Mouse (Mus musculus) liver, embryonic 14.5 days (tissue): ENCODE data around the gene Dock4. TPM values are rescaled to one million over a fixed set of nuclear protein-coding genes. Genes with fewer than 3 reads are reported as not detected.

ENCODE experiments used
- ATAC-seq: fragments of 200-750 bp; cut with Nextera tagmentation; 2 replicates; pipeline ENCODE4 v1.8.0; 2017; ENCODE audit warnings: moderate number of reproducible peaks, mild to moderate bottlenecking, moderate library complexity; ENCODE audit not compliant: insufficient read depth
- DNase-seq, 3 experiments: peaks; one replicate each; pipeline ENCODE4 v3.0.0-alpha.2; 2012 to 2013; ENCODE audit warnings: low read depth in 3 of 3, low spot score in 3 of 3
- H3K27ac ChIP-seq: fragments of 300-500 bp; sonication (generic); 2 replicates; pipeline ENCODE4 v1.5.1; 2014; ENCODE audit warnings: moderate library complexity, mild to moderate bottlenecking, control low read depth, inconsistent platforms
- H3K27me3 ChIP-seq: fragments of 300-500 bp; sonication (generic); 2 replicates; pipeline ENCODE4 v1.6.1; 2014; ENCODE audit warnings: mild to moderate bottlenecking, low read length, moderate library complexity; ENCODE audit not compliant: control insufficient read depth, insufficient read depth
- H3K36me3 ChIP-seq: fragments of 300-500 bp; sonication (generic); replicated peaks from 2 replicates; pipeline ENCODE4 v1.6.1; 2014; ENCODE audit warnings: low read depth; ENCODE audit not compliant: control insufficient read depth, insufficient read depth
- H3K4me1 ChIP-seq, 2 experiments: fragments of 200-500 bp in 1 of 2; fragments of 300-500 bp in 1 of 2; sonication (generic) in 1 of 2; replicated peaks; 2 replicates each; pipeline ENCODE4 v1.6.1; 2012 to 2014; ENCODE audit warnings: antibody characterized with exemption in 1 of 2, inconsistent platforms in 1 of 2, low read length in 1 of 2; ENCODE audit not compliant: control insufficient read depth in 2 of 2, insufficient read depth in 2 of 2
- H3K4me2 ChIP-seq: fragments of 300-500 bp; sonication (generic); 2 replicates; pipeline ENCODE4 v1.6.1; 2014; ENCODE audit warnings: low read depth, mild to moderate bottlenecking, control low read depth, moderate library complexity
- H3K4me3 ChIP-seq, 2 experiments: fragments of 200-500 bp in 1 of 2; fragments of 300-500 bp in 1 of 2; sonication (generic) in 1 of 2; 2 replicates each; pipeline ENCODE4 v1.5.1; 2012 to 2014; ENCODE audit warnings: low read depth in 2 of 2, low read length in 2 of 2, mild to moderate bottlenecking in 2 of 2, control low read depth in 1 of 2, inconsistent platforms in 1 of 2, moderate library complexity in 1 of 2; ENCODE audit not compliant: insufficient read depth in 1 of 2
- H3K9ac ChIP-seq: fragments of 300-500 bp; sonication (generic); replicated peaks from 2 replicates; pipeline ENCODE4 v1.6.1; 2014; ENCODE audit warnings: mild to moderate bottlenecking, control low read depth, moderate library complexity
- H3K9me3 ChIP-seq: fragments of 300-500 bp; sonication (generic); 2 replicates; pipeline ENCODE4 v1.6.1; 2016; ENCODE audit warnings: low read length, mixed read lengths; ENCODE audit not compliant: control insufficient read depth
- CTCF ChIP-seq: IDR thresholded peaks from 2 replicates; pipeline ENCODE4 v1.5.1; 2016; ENCODE audit warnings: antibody characterized with exemption, low read depth, control low read depth
- EP300 ChIP-seq: IDR thresholded peaks from 2 replicates; pipeline ENCODE4 v1.6.1; 2016; ENCODE audit warnings: antibody characterized with exemption, low read depth
- WGBS: fragments of 180-500 bp; shearing (Covaris S2); extraction: QIAGEN DNeasy Blood & Tissue Kit; methylation state at CpG from one replicate; pipeline ENCODE4 v1.1.7; 2014; ENCODE audit not compliant: insufficient replicate concordance; 5-methylcytosine and 5-hydroxymethylcytosine counted together
- polyA plus RNA-seq, 2 experiments: library from polyadenylated mRNA; depleted of rRNA in 1 of 2; stranded (reverse) in 1 of 2; unstranded in 1 of 2; fragments of >200 nt; fragmentation: Nextera tagmentation in 1 of 2; extraction: Ambion mirVana in 1 of 2; gene quantifications; 2 replicates each; pipeline versions ENCODE4 v1.2.1 to v1.2.3; 2012 to 2014

Dock4 gene
- polyA plus RNA-seq, 2 experiments, result 0.49 to 0.57 TPM

- no peak for DNase-seq
- no peak for TF ChIP-seq CTCF
- no peak for TF ChIP-seq EP300
- peaks cover 0 to 2% of the 10 kb centered on the region in 2 experiments; a peak in 1 of 4 replicates for H3K4me1 ChIP-seq
- H3K36me3 ChIP-seq, result no peaks in the 10 kb centered on the region
- H3K9ac ChIP-seq, result no peak overlapping the region
- no peak overlapping the region for H3K4me2 ChIP-seq
- no peak overlapping the region for H3K4me3 ChIP-seq
- H3K9me3 ChIP-seq, result no peaks in the 10 kb centered on the region
- no peak overlapping the region for H3K27ac ChIP-seq
- no peaks in the 10 kb centered on the region for H3K27me3 ChIP-seq
- 51% methylated on average over 2 of the region's 2 CpGs for WGBS
- ATAC-seq, result no peak
Measured at GRCm38 (mm10) chr12:40655861-40656260, 210.1 kb downstream of the Dock4 start.

GRCm38 (mm10) chr12:40656438-40656837 is 210.7 kb downstream of the Dock4 start:
- DNase-seq, result no peak
- no peak overlapping the region for H3K9ac ChIP-seq
- no peaks in the 10 kb centered on the region for H3K36me3 ChIP-seq
- H3K4me1 ChIP-seq, result peaks cover 0 to 2% of the 10 kb centered on the region in 2 experiments; a peak in 1 of 4 replicates
- H3K27me3 ChIP-seq, result no peaks in the 10 kb centered on the region
- TF ChIP-seq EP300 (no peak), CTCF (no peak)
- no peak overlapping the region for H3K4me3 ChIP-seq
- no peak overlapping the region for H3K27ac ChIP-seq
- no peak for ATAC-seq
- WGBS, result 60% methylated on average over 5 of the region's 5 CpGs
- H3K4me2 ChIP-seq, result no peak overlapping the region
- no peaks in the 10 kb centered on the region for H3K9me3 ChIP-seq

GRCm38 (mm10) chr12:40657229-40657885 is 211.6 kb downstream of the Dock4 start:
- no peak for ATAC-seq
- H3K27ac ChIP-seq, result no peak overlapping the region

GRCm38 (mm10) chr12:40659689-40660088 is 213.9 kb downstream of the Dock4 start:
- DNase-seq, result no peak
- Histone ChIP-seq H3K9ac (no peak overlapping the region), H3K4me1 (0 out of 4 replicates have a peak, but pooled peaks cover 0 to 2% of the 10 kb centered on the region in 2 experiments), H3K4me2 (no peak overlapping the region), H3K9me3 (no peaks in the 10 kb centered on the region), H3K27me3 (no peaks in the 10 kb centered on the region), H3K27ac (no peak overlapping the region), H3K4me3 (no peak overlapping the region), H3K36me3 (no peaks in the 10 kb centered on the region)
- 47% methylated on average over 6 of the region's 6 CpGs for WGBS
- no peak for ATAC-seq
- no peak for TF ChIP-seq EP300
- TF ChIP-seq CTCF, result no peak

More at GRCm38 (mm10) chr12:40657229-40657885, 211.6 kb downstream of the Dock4 start:
- 0 out of 4 replicates have a peak, but pooled peaks cover 0 to 2% of the 10 kb centered on the region in 2 experiments for H3K4me1 ChIP-seq
- H3K36me3 ChIP-seq, result no peaks in the 10 kb centered on the region
- DNase-seq, result no peak
- WGBS, result 51% methylated on average over 4 of the region's 4 CpGs
- no peak for TF ChIP-seq CTCF
- no peak for TF ChIP-seq EP300
- H3K27me3 ChIP-seq, result no peaks in the 10 kb centered on the region
- no peaks in the 10 kb centered on the region for H3K9me3 ChIP-seq
- H3K4me2 ChIP-seq, result no peak overlapping the region
- H3K9ac ChIP-seq, result no peak overlapping the region
- no peak overlapping the region for H3K4me3 ChIP-seq

GRCm38 (mm10) chr12:40669460-40669859 is 223.7 kb downstream of the Dock4 start:
- Histone ChIP-seq H3K27me3 (no peaks in the 10 kb centered on the region), H3K9me3 (no peaks in the 10 kb centered on the region), H3K4me2 (no peak overlapping the region), H3K36me3 (no peaks in the 10 kb centered on the region), H3K9ac (no peak overlapping the region), H3K27ac (no peak overlapping the region), H3K4me1 (no peaks in the 10 kb centered on the region), H3K4me3 (no peak overlapping the region)
- ATAC-seq (no peak), DNase-seq (no peak)
- WGBS, result 67% methylated on average over 2 of the region's 2 CpGs
- no peak for TF ChIP-seq EP300
- TF ChIP-seq CTCF, result no peak
